Mouse (Mus musculus) E14TG2a.4 (cell line): ENCODE measurements around the gene Ada.
A peak's percentile ranks its signal among the peaks of the same experiment; 100 is the strongest.

ENCODE experiments used
- H3K27me3 ChIP-seq: 2 replicates; pipeline ENCODE4 v1.6.1; 2014; ENCODE audit warnings: low read length, control low read depth; ENCODE audit not compliant: insufficient read depth
- H3K36me3 ChIP-seq: 2 replicates; pipeline ENCODE4 v1.6.1; 2014; ENCODE audit warnings: low read length, control low read depth; ENCODE audit not compliant: insufficient read depth
- H3K4me1 ChIP-seq: replicated peaks from 2 replicates; pipeline ENCODE4 v1.6.1; 2014; ENCODE audit warnings: low read depth, low read length, control low read depth
- H3K4me3 ChIP-seq: replicated peaks from 2 replicates; pipeline ENCODE4 v1.5.1; 2014; ENCODE audit warnings: mild to moderate bottlenecking, low read length
- H3K9me3 ChIP-seq: 2 replicates; pipeline ENCODE4 v1.6.1; 2014; ENCODE audit warnings: low read length, control low read depth
- CTCF ChIP-seq: conservative IDR thresholded peaks from 2 replicates; pipeline ENCODE4 v1.5.1; 2014; ENCODE audit warnings: low read length
- NANOG ChIP-seq: IDR thresholded peaks from 2 replicates; pipeline ENCODE4 v1.6.1; 2014; ENCODE audit warnings: borderline replicate concordance, low read length, mixed read lengths
- POU5F1 ChIP-seq: IDR thresholded peaks from 2 replicates; pipeline ENCODE4 v1.6.1; 2014; ENCODE audit warnings: low read length, borderline replicate concordance

Gene Ada

GRCm38 (mm10) chr2:163749647-163750611, at the start of gene Ada:
TSS of gene Ada (minus strand) at chr2:163750239.
- peaks cover 19% of the 10 kb centered on the region for H3K4me1 ChIP-seq
- H3K4me3 ChIP-seq = peak within 1 kb of the TSS; percentile 79
- no peaks in the 10 kb centered on the region for H3K9me3 ChIP-seq
- H3K27me3 ChIP-seq = peaks cover 69% of the 10 kb centered on the region
- TF ChIP-seq NANOG (no peak), CTCF (no peak), POU5F1 (no peak)
- no peaks in the 10 kb centered on the region for H3K36me3 ChIP-seq

GRCm38 (mm10) chr2:163798411-163798810, 48.4 kb upstream of the Ada start:
- H3K36me3 ChIP-seq = no peaks in the 10 kb centered on the region
- TF ChIP-seq NANOG = no peak
- no peak for TF ChIP-seq CTCF
- TF ChIP-seq POU5F1 = no peak
- no peaks in the 10 kb centered on the region; the same call in 1 of the 2 replicates for H3K4me1 ChIP-seq

GRCm38 (mm10) chr2:163788484-163788883, 38.4 kb upstream of the Ada start:
- no peaks in the 10 kb centered on the region; the same call in 1 of the 2 replicates for H3K4me1 ChIP-seq
- no peaks in the 10 kb centered on the region for H3K9me3 ChIP-seq
- no peaks in the 10 kb centered on the region for H3K36me3 ChIP-seq
- no peak overlapping the region for H3K4me3 ChIP-seq
- no peaks in the 10 kb centered on the region for H3K27me3 ChIP-seq
- TF ChIP-seq NANOG = no peak
- no peak; the same call in 1 of the 2 replicates for TF ChIP-seq CTCF
- no peak for TF ChIP-seq POU5F1

More at GRCm38 (mm10) chr2:163798411-163798810, 48.4 kb upstream of the Ada start:
- H3K27me3 ChIP-seq = peaks cover 16% of the 10 kb centered on the region; the same call in 1 of the 2 replicates
- no peak overlapping the region for H3K4me3 ChIP-seq
- no peaks in the 10 kb centered on the region for H3K9me3 ChIP-seq

- H3K9me3 ChIP-seq = no peaks in the 10 kb centered on the region
- H3K4me3 ChIP-seq = no peak overlapping the region
- H3K27me3 ChIP-seq = no peaks in the 10 kb centered on the region
- H3K36me3 ChIP-seq = no peaks in the 10 kb centered on the region
- no peaks in the 10 kb centered on the region; the same call in 1 of the 2 replicates for H3K4me1 ChIP-seq
- TF ChIP-seq CTCF = peak; percentile 73
- no peak for TF ChIP-seq POU5F1
- no peak for TF ChIP-seq NANOG
These were observed 37.7 kb upstream of the Ada start for GRCm38 (mm10) chr2:163787709-163788108.

GRCm38 (mm10) chr2:163787086-163787485, 37.0 kb upstream of the Ada start:
- Histone ChIP-seq H3K4me3 (no peak overlapping the region), H3K36me3 (no peaks in the 10 kb centered on the region), H3K9me3 (no peaks in the 10 kb centered on the region), H3K27me3 (no peaks in the 10 kb centered on the region), H3K4me1 (no peaks in the 10 kb centered on the region; the same call in 1 of the 2 replicates)
- TF ChIP-seq POU5F1 (no peak), CTCF (no peak), NANOG (no peak)

GRCm38 (mm10) chr2:163783901-163784300, 33.9 kb upstream of the Ada start:
- Histone ChIP-seq H3K36me3 (no peaks in the 10 kb centered on the region), H3K9me3 (no peaks in the 10 kb centered on the region), H3K4me1 (peaks cover 10% of the 10 kb centered on the region), H3K27me3 (no peaks in the 10 kb centered on the region), H3K4me3 (no peak overlapping the region)
- no peak for TF ChIP-seq CTCF
- no peak for TF ChIP-seq NANOG
- TF ChIP-seq POU5F1 = no peak

- TF ChIP-seq NANOG (no peak), POU5F1 (no peak), CTCF (no peak)
- Histone ChIP-seq H3K27me3 (no peaks in the 10 kb centered on the region), H3K9me3 (no peaks in the 10 kb centered on the region), H3K4me3 (no peak overlapping the region), H3K4me1 (peaks cover 15% of the 10 kb centered on the region), H3K36me3 (no peaks in the 10 kb centered on the region)
These were observed 33.3 kb upstream of the Ada start for GRCm38 (mm10) chr2:163783368-163783767.

GRCm38 (mm10) chr2:163778896-163779295, 28.9 kb upstream of the Ada start:
- Histone ChIP-seq H3K4me1 (peaks cover 20% of the 10 kb centered on the region), H3K27me3 (peaks cover 11% of the 10 kb centered on the region; the same call in 1 of the 2 replicates), H3K4me3 (no peak overlapping the region), H3K9me3 (no peaks in the 10 kb centered on the region), H3K36me3 (no peaks in the 10 kb centered on the region)
- TF ChIP-seq POU5F1 (no peak), CTCF (no peak), NANOG (no peak)

GRCm38 (mm10) chr2:163777061-163777460, 27.0 kb upstream of the Ada start:
- no peaks in the 10 kb centered on the region for H3K9me3 ChIP-seq
- no peak overlapping the region for H3K4me3 ChIP-seq
- H3K4me1 ChIP-seq = peaks cover 20% of the 10 kb centered on the region
- H3K36me3 ChIP-seq = no peaks in the 10 kb centered on the region
- peaks cover 23% of the 10 kb centered on the region for H3K27me3 ChIP-seq
- peak; percentile 85; the same call in 1 of the 2 replicates for TF ChIP-seq NANOG
- no peak for TF ChIP-seq POU5F1
- TF ChIP-seq CTCF = no peak
